Mouse (Mus musculus) kidney, adult 11 months (tissue): ENCODE measurements around the gene Smg6.
A peak's percentile ranks its signal among the peaks of the same experiment; 100 is the strongest.
"Not testable (repeated sequence)": the region's sequence is repeated elsewhere in the genome, so short reads cannot be mapped to it uniquely, and the experiment has no call there.

Source experiments
- DNase-seq: peaks from one replicate; pipeline ENCODE4 v3.0.0; 2022

The Smg6 gene

DNA sequence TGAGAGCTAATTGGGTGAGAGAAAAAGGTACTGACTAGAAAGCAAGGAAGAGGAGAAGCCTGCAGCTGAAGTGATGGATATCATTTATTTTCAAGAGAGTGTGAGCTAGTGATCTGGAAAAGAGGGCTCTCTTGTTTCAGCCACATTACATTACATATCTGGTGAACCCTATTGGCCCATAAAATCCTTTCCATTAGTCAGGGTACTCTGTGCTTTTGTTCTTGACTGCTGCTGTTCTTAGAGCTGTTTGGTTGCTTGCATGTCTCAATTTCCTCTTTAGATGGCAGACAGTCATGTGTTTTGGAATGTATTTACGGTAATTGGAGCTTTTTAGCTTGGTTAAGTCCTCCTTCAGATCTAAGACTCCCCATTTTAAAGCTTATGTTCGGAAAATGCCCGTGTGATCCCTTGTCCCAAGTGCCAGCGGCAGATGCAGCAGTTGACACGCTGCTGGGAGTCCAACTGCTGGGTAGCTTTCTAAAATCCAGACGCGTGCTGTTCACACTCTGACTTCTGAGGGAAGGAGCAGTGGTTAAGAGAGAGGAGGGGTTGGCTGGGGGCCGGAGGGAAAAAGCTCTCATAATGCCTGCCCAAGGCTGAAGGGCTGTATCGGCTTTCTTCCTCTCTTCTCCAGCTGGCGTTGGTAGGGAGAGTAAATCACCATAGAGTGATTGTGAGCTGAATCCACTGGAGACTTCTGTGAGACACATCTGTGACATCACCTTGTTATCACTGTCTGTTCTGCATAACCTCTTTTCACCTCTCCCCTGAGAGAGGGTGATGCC, 75.4 kb downstream of the Smg6 start:
- DNase-seq: no peak

DNA sequence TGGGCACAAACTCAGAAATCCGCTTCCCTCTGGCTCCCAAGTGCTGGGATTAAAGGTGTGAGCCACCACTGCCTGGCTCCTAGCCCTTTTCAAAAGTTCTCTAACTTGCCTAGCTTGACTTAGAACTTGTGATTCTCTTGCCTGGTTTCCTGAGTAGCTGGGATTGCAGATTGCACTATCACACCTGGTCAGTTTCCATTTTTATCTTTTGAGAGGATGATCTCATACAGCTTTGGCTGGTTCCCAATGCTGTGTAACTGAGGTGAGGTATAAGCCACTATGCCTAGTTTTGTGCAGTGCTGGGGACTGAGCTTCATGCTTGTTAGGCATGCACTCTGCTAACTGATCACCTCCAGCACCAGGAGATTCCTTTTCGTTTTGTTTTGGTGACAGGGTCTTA, 82.6 kb downstream of the Smg6 start:
- no peak for DNase-seq

DNA sequence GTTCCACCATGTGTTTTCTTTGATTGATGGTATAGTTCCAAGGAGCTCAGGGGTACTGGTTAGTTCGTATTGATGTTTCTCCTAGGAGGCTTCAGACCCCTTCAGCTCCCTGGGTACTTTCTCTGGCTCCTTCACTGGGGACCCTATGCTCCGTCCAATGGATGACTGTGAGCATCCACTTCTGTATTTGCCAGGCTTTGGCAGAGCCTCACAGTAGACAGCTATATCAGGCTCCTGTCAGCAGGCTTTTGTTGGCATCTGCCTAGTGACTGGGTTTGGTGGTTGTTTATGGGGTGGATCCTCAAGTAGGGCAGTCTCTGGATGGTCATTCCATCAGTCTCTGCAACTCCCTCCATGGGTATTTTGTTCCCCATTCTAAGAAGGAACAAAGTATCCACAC, 83.9 kb downstream of the Smg6 start:
- not testable (repeated sequence) for DNase-seq

DNA sequence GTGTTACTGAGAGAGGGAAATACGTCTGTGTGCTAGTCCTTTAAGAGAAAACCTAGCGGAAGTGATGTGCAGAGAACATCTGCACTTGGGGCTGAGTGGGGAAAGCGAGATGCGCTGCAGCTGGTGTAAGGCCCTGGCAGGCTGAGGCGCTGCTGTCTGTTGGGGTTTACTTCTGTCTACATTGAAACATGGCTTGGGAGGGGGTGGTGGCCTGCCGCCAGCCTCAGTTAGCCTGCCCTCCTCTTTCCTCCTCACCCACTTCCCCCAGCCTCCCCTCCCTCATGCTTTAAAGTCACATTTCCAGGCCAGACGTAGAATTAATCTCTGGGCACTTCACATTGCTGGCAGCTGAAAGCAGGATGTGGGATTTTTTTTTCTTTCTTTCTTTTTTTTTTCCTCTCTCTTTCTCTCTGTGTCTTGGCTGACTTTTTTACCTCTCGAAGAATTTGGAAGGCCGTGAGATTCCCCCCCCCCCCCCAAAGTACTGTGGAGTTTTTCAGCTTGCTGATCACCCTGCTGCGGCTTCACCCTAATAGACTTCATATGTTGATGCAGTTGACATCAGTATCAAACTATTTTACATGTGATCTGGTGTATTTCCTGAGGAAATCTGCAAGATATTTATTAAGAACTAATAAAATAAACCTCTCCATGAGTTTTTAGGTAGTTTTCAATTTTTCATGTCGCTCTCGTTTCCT, 87.5 kb downstream of the Smg6 start:
- DNase-seq: peak; percentile 69

DNA sequence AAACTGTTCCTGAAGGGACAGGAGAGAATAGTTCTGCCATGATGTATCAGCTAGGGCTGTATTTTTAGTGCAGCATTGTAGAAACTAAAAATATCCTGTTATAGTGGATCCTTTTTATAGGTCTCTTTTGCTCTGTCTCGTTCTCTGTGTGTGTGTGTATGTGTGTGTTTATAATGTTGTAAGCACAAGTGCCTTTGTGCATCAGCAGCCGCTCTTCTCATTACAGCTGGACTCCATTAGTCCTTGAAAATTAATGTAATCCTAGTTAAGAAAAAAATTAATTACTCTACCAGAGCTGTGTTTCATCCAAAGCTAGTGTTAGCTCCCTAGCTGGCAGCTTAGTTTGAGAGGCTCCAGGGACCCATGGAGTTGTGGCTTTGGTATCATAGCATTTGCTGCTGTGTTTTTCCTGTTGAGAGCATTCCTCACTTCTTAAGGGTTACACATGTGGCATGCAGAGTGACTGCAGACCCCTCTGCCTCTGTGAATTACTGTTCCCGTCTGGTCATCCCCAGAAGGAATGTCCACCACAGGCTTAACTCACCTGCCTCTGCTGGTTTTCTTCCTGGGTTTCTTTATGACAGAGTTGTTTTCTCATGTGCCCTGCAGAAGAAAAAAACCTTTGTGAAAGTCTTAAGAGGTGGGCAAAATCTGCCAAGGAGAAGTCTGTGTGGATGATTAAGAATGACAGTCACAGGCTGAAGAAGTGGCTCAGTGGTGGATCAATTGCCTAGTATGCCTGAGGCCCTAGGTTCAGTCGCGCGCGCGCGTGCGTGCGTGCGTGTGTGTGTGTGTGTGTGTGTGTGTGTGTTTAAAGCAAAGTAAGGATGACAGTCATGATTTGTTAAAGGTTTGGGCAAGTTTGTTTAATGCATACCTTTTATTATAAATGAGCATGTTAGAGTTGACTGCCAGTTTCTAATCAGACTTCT, 88.4 kb downstream of the Smg6 start:
- no peak for DNase-seq

DNA sequence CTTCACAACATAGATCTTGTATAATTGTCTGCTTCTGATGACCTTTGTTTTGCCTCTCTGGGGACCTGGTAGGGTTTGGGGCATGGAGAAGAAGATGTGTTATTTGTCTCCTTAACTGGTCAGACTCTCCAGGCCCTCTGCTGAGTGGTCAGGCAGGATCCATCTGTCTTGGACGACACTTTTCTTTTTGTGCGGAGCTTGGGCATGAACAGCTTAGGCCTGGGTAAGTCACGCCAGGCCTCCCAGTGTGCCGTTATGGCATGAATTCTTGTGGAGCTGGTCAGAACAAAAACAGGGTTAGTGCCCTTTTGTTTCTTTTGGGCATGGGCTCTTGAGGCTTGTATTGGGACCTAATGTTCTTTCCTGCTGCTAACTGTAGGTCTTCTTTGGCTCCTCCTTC, 89.2 kb downstream of the Smg6 start:
- no peak for DNase-seq

DNA sequence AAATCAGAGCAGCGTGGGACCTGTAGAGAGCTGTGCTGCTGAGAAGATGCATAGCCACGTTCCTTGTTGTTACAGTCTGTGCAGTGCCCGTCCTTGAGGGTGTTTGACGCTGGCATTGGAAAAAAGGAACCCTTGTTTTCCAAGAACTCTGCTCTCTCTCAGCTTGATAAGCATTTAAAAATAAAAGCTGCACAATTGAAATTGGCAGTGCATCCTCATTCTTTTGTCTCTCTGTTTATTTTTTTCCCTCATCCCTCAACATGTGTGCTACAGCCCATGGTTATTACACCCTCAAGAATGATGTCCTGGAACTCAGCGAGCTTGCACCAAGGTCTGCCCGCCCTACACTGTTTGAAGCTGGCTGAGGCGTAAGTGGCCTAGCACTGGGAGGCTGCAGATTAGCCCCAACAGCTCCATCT, 89.8 kb downstream of the Smg6 start:
- DNase-seq: no peak

DNA sequence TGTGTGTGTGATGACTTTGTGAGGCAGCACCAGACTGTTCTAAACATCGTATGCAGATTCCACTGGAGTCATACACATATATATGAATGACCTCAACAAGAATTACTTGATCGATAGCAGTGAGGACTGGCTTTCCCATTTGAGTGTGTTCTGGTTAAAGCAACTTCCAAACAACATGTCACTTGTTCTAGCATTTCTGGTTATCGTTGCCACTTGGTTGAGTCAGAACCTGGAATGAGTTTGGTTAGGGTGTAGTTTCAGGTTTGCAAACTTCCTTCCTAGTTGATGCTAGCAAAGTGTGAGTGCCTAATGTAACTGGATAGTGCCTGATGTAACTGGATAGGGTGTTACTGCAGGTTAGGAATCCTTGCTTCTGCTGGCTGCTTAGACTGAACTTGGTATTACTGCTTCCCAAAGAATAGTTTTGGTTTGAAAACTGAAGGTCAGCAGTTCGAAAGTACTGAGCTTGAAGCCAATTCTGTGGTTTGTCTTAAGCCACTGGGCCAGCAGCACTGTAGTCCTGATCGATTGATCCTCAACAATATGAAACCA, 90.8 kb downstream of the Smg6 start:
- DNase-seq: no peak

DNA sequence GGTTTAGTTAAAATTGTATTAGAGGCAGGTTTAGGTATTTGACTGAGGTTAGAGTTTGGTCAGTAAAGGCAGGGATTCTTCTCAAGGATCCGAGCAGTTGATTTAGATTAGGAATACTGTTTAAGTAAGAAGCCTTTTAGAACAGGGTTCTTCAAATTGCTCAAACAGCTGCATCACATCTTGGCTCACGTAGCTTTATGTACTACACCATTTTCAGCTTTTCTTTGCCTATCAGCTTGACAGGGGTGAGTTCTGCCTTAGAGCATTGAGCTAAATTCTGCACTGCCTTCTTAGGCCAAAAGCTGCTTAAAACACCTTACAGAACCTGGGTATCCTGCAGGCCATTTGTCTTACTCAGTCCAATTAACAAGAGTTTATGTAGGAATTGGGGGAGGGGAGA, 92.2 kb downstream of the Smg6 start:
- no peak for DNase-seq

DNA sequence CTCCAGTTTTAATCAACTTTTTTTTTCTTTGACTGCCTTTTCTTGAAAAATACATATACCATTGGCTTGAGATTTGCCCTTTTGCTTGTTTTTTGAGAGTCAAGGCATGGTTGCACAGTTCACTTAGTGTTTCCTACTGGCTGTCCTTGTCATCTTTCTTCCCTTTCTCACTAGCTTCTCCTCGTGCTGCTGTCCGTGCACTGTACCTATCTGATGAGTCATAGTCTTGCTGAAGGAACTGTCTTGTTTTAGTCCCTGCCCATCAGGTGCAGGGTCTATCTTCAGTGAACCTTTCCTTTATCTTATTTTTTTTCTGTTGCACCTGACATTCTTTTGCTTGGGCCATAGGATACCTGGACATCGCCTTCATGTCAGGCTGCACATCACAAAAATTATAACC, 101.4 kb downstream of the Smg6 start:
- no peak for DNase-seq

DNA sequence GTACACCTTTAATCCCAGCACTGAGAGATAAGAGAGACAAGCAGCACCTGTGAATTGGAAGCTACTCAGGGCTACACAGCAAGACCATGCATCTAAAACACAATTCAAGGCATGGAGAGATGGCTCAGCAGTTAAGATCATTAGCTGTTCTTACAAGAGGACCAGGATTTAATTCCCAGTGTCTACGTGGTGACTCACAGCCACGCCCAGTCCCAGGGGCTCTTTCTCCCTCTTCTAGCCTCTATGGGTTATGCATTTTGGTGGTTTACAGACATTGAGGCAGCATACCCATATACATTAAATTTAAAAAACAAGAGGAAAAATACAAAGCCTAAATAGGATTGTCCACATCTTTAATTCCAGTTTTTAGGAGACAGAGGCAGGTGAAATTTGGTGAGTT, 102.0 kb downstream of the Smg6 start:
- DNase-seq: no peak

DNA sequence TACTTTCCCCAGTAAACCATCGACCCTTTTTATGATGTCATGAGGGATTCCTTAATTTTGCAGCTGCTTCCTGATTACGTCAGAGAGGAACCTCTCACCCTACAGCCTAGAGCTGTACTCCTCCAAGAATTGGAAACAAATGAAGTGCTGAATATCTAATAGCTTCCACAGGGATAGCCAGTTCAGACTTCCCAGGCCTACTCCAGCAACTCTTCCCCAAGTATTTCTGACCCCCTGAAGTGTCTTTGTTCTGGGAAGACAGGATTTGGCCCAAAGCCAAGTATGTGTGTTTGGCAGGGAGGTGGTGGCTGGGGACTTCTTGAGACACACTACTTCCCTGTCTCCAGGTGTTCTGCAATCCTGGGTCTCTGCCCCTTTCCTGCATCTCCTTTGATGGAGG, 105.6 kb downstream of the Smg6 start:
- no peak for DNase-seq

DNA sequence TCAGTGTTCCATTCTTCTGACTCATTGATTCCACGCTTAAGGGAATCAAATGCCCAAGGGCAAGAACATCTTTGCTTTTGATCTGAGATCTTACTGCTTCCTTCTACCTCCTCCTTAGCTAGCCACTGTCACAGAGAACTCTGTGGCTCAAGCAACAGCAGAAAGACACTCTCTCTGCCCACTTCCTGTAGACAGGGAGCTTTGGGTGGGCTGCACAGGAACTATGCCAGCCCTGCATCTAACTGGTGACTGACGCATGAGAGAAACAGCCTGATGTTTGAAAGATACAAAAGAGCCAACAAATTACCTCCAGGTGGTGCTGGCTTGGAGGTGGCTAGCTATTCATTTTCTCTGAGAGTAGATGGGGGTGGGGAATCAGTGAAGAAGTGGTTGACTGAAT, 107.3 kb downstream of the Smg6 start:
- DNase-seq: no peak

DNA sequence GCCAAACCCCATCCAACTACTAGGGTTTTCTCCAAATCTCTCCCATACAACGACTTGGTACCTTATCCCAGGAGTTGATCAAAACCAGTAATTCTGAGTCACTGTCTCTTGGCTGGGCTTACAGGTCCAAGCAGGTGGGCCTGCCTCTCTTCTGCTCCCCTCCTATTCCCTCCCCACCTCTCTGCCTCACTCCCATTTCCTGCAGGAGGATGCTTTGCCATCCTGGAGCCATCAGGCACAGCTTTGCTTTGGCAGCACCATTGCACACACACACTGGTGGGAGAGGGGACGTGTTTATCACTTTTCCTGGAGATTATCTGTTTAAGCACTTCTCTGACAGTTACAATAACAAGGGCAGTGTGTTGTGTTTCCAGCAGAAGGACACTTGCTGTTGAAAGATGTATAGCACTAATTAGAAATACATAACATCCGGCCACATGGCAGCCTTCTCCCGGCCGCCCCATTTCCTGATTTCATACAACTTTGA, 108.0 kb downstream of the Smg6 start:
- no peak for DNase-seq

DNA sequence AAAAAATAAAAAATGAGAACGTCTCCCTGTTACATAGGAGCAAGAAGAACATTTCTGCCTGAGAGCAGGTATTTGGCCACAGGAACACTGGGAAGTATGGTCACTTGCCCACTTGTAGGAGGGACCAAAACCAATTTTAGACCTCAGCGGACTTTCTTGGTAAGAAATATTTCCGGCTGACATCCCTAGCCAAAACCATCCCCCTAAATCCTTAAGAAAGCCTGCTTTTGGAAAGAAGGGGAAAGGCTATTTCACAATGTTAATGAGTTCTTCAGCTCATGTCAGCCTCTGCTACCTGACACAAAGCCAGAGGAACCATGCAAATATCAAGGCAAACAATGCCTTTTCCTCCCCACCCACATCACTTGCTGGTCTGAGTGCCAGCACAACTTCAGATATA, 108.5 kb downstream of the Smg6 start:
- DNase-seq: no peak

DNA sequence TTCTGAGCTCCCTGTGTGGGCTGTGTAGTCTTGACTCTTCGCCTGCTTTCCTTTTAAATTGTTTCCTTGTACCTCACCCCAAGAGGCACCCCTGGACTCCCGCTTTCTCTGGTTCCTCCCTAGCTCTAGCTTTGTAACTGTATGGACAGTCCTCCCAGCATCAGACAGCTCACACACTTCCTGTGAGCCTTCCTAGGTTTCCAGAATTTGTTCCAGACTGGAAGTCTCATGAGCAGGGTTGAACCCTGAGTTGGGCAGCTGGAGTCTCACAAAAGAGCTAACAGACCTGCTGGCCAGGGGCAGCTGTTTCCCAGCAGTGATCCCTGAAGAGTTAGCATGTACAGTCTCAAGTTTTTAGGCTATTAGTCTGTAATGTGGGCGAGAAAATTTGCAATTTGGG, 118.7 kb downstream of the Smg6 start:
- DNase-seq: no peak

DNA sequence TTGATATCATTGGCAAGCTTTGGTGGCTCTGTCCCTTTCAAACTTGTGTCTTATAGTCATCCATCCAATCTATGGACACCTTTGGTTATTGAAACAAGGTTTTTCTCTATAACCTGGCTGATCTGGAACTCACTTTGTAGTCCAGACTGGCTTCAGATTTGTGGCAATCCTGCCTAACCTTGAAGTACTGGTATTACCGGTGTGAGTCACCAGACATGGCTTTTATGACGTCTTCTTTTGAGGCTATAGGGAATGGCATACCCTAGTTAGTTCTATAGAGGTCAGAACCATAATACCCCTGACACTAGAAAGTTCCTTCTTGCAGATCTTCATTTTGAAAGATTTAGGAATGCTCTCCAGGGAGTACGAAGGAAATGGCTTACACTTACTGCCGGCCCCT, 120.2 kb downstream of the Smg6 start:
- DNase-seq: no peak

DNA sequence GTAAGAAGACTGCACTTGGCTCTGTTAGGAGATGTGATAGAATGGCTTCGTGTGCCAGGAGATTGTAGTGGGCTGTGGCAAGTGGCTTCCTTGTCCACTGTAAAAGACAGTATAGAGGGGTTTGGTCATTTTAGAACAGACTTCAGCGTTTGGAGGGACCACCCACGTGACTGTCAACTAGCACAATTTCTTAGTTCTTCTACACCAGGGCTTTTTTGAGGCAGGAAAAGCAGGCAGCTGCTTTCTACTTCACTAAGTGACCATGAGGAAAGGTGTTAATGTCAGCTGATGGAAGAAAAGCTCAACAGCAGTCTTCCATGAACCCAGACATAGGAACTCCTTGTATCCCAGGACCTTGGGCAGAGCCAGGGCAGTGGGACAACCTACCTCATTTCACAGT, 121.0 kb downstream of the Smg6 start:
- no peak for DNase-seq

DNA sequence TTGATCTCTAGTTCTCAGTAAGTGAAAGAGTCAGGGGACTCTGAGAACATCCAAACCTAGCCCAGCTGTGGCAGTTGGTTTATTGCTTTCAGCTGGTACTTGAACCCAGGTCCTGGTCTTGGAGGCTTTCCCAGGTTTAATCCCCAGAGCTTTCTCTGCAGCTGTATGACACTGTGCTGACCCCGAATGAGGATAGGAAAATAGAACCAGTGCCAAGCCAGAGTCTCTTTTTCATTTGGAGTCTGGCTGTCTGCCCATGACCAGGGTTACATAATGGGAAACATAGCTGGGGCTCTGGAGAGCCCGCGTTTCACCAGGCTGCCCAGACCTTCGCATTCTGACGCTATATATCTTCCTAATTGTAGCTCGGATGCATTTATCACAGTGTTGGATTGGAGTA, 121.4 kb downstream of the Smg6 start:
- DNase-seq: peak; percentile 93

DNA sequence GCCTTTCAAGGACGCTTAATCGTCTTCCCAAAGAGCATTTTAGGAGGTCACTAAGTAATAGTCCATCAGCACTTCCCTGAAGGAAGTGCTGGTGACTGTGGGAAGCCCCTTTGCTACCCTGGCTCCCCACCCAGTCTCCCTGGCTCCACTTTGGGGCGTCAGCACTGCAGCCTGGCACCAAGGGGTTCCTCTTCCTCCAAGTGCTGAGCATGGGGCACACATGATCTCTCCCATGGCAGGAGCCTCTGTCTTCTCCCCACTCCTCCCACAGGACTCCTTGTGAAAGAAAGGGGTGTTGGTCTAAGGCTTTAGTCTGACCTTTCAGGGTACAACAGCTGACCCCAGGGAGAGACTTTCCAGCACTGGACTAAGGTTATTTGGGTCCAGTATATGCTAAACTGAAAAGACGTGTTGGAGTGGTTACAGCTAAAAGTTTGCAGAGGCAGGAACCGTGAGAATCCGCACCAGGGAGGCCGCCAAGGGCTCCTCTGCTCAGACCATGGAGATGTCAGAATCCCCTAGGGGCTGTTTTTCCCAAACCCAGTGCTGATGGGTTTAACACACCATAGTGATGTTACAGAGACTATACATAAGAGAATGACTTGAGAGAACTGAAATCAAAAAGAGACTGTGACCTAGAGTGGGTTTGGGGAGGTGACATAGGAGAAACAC, 122.2 kb downstream of the Smg6 start:
- DNase-seq: peak; percentile 21

DNA sequence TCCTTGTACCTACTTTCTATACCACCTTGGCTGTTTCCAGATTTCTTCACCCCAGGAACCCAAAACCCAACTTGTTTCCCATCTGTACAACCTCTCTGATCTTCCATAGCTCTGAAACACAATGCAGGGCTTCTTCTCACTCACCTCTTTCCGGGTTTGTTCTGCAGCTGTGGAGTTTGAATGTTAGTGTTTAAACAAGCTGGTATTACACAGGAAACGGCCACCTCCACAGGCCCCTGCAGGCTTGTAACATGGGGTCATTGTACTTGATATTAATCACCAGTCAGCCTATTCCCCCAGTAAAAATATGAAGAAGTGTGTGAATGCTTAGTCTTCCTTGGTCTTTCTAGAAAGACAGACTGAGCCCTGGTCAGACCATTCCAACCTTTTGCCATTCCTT, 123.5 kb downstream of the Smg6 start:
- no peak for DNase-seq

DNA sequence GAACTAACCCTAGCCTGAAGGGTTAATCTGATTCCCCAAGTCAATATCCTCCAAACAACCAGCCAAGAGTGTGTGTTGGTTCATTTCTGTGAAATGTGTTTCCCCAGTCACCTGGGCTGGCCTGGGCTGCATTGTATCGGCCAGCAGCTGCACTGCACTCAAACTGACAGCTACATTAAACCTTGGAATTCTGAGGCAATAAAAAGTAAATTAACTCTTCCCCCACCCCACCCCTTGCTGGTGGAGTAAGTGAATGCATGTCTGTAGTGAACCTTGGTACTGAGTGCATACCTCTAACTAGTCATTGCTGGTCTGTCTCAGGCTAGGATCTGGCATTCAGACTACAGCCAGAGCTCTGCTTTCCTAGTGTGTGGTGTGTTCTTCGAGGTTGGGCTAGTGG, 124.2 kb downstream of the Smg6 start:
- peak; percentile 23 for DNase-seq

DNA sequence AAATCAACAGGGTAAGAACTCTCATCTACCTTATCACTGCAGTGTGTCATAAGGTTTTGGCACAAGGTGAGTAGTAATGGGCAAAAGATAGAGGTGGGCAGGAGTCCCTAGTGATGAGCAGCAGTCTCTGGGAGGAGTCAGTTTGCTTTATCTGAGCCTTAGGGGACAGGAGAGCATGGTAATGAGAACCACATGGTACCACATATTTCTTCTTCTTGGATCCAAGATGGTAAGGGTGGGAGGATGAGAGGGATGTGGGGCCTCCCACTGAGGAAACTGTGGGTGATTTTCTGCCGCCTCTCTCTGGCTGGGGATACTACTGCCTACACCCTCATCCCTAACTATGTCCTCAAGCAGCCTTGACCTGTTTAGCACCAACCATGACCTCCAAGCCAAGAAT, 125.6 kb downstream of the Smg6 start:
- no peak for DNase-seq
